Mouse (Mus musculus): ENCODE measurements around the gene Gm21818. TPM values are rescaled to one million over a fixed set of nuclear protein-coding genes. Genes with fewer than 3 reads are reported as not detected.

Gene Gm21818
- polyA plus RNA-seq (2017; shearing (Covaris generic)), result under 1 TPM in 1 of 2 experiments, not detected in 1; 0.18 TPM

GRCm38 (mm10) chr13:120172133-120172532 is at the start of gene Gm21818:
TSS of gene Gm21818 (plus strand) at chr13:120172433.

GRCm38 (mm10) chr13:120139946-120140345 is 32.3 kb upstream of the Gm21818 start, which contains the start of gene Gm20767:
TSS of gene Gm20767 (plus strand) at chr13:120140246.

DNA sequence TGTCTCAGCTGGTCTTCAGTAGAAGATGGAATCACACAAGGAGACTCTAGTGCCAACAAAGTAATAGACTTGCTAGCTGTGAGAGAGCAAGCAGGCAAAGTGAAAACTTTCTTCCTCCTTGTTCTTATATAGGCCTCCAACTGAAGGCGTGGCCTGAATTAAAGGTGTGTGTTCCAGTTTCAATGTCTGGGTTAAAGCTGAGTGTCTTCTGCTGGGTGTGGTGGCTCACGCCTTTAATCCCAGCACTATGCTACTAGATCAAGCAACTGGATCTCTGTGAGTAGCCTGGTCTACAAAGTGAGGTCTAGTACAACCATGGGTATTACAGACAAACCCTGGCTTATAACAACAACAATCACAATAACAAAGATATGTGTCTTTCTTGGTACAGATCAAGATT is 43.6 kb downstream of the Gm21818 start, which contains the start of gene Gm21762:
Gene Gm21762, minus strand, starts transcription at position 101 of the 400 bp plus-strand sequence.

Other genes starting within 250 kb of the Gm21818 start
- gene Gm21761, start 243.2 kb upstream of the Gm21818 start, polyA plus RNA-seq (2017; shearing (Covaris generic)), result 1 to 10 TPM in 1 of 2 experiments, not detected in 1; 1.1 TPM
- not detected for gene B020031M17Rik, start 221.6 kb upstream of the Gm21818 start, polyA plus RNA-seq (2017; shearing (Covaris generic))
- not detected for gene Gm36079, start 145.4 kb upstream of the Gm21818 start, polyA plus RNA-seq (2017; shearing (Covaris generic))
- gene Gm21188, start 120.2 kb upstream of the Gm21818 start, polyA plus RNA-seq (2017; shearing (Covaris generic)), result 1 to 10 TPM in 1 of 2 experiments, not detected in 1; 1.1 TPM
- gene Gm20767, start 32.2 kb upstream of the Gm21818 start, polyA plus RNA-seq (2017; shearing (Covaris generic)), result not detected
- not detected for gene Gm21762, start 43.5 kb downstream of the Gm21818 start, polyA plus RNA-seq (2017; shearing (Covaris generic))
- 1 to 10 TPM in 1 of 2 experiments, not detected in 1; 1.3 TPM for gene Gm21731, start 66.7 kb downstream of the Gm21818 start, polyA plus RNA-seq (2017; shearing (Covaris generic))
- 1 to 10 TPM in 1 of 2 experiments, not detected in 1; 1.8 TPM for gene AF067061, start 90.7 kb downstream of the Gm21818 start, polyA plus RNA-seq (2017; shearing (Covaris generic))
- 10 to 100 TPM; 66.2 to 71.7 TPM for gene BC147527, start 128.0 kb downstream of the Gm21818 start, polyA plus RNA-seq (2017; shearing (Covaris generic))
- gene Tcstv3, start 144.4 kb downstream of the Gm21818 start, polyA plus RNA-seq (2017; shearing (Covaris generic)), result not detected